Mouse (Mus musculus) forebrain, embryonic 11.5 days (tissue): Measurements from ENCODE around the gene Trim12c. TPM values are rescaled to one million over a fixed set of nuclear protein-coding genes. Genes with fewer than 3 reads are reported as not detected.
A peak's percentile ranks its signal among the peaks of the same experiment; 100 is the strongest.
"Not testable (repeated sequence)": the region's sequence is repeated elsewhere in the genome, so short reads cannot be mapped to it uniquely, and the experiment has no call there.

Experiments used
- ATAC-seq: fragments of 200-750 bp; cut with Nextera tagmentation; replicated peaks from 2 replicates; pipeline ENCODE4 v1.8.0; 2017; ENCODE audit warnings: moderate TSS enrichment; ENCODE audit not compliant: low FRiP score
- DNase-seq: peaks from one replicate; pipeline ENCODE4 v3.0.0-alpha.2; 2017; ENCODE audit warnings: low spot score
- H3K27ac ChIP-seq: fragments of 300-500 bp; sonication (generic); 2 replicates; pipeline ENCODE4 v1.5.1; 2014; ENCODE audit warnings: low read depth, low read length
- H3K27me3 ChIP-seq: fragments of 300-500 bp; sonication (generic); 2 replicates; pipeline ENCODE4 v1.6.1; 2014; ENCODE audit warnings: mild to moderate bottlenecking, low read length, mixed read lengths; ENCODE audit not compliant: control insufficient read depth, insufficient read depth
- H3K36me3 ChIP-seq: fragments of 300-500 bp; sonication (generic); 2 replicates; pipeline ENCODE4 v1.6.1; 2014; ENCODE audit warnings: mild to moderate bottlenecking, low read length, moderate library complexity, mixed read lengths; ENCODE audit not compliant: control insufficient read depth, insufficient read depth
- H3K4me1 ChIP-seq: fragments of 300-500 bp; sonication (generic); replicated peaks from 2 replicates; pipeline ENCODE4 v1.6.1; 2014; ENCODE audit warnings: low read length, mixed read lengths; ENCODE audit not compliant: control insufficient read depth, insufficient read depth
- H3K4me2 ChIP-seq: fragments of 300-500 bp; sonication (generic); 2 replicates; pipeline ENCODE4 v1.6.1; 2014; ENCODE audit warnings: low read depth, mild to moderate bottlenecking, low read length, moderate library complexity, mixed read lengths; ENCODE audit not compliant: severe bottlenecking
- H3K4me3 ChIP-seq: fragments of 300-500 bp; sonication (generic); 2 replicates; pipeline ENCODE4 v1.5.1; 2014; ENCODE audit warnings: low read depth, low read length
- H3K9ac ChIP-seq: fragments of 300-500 bp; sonication (generic); 2 replicates; pipeline ENCODE4 v1.6.1; 2014; ENCODE audit warnings: low read length
- H3K9me3 ChIP-seq: fragments of 300-500 bp; sonication (generic); 2 replicates; pipeline ENCODE4 v1.6.1; 2016; ENCODE audit warnings: low read length, mixed read lengths; ENCODE audit not compliant: control insufficient read depth
- WGBS: fragments of 180-500 bp; shearing (Covaris S2); extraction: QIAGEN DNeasy Blood & Tissue Kit; methylation state at CpG from one replicate; pipeline ENCODE4 v1.1.7; 2014; 5-methylcytosine and 5-hydroxymethylcytosine counted together
- polyA plus RNA-seq: library from polyadenylated mRNA; unstranded; fragments of >200 nt; fragmentation: Nextera tagmentation; extraction: Ambion mirVana; gene quantifications from 2 replicates; pipeline ENCODE4 v1.2.1, GENCODE M21; 2014

The Trim12c gene
- polyA plus RNA-seq = 0.69 and 0.75 TPM in 2 replicates

DNA sequence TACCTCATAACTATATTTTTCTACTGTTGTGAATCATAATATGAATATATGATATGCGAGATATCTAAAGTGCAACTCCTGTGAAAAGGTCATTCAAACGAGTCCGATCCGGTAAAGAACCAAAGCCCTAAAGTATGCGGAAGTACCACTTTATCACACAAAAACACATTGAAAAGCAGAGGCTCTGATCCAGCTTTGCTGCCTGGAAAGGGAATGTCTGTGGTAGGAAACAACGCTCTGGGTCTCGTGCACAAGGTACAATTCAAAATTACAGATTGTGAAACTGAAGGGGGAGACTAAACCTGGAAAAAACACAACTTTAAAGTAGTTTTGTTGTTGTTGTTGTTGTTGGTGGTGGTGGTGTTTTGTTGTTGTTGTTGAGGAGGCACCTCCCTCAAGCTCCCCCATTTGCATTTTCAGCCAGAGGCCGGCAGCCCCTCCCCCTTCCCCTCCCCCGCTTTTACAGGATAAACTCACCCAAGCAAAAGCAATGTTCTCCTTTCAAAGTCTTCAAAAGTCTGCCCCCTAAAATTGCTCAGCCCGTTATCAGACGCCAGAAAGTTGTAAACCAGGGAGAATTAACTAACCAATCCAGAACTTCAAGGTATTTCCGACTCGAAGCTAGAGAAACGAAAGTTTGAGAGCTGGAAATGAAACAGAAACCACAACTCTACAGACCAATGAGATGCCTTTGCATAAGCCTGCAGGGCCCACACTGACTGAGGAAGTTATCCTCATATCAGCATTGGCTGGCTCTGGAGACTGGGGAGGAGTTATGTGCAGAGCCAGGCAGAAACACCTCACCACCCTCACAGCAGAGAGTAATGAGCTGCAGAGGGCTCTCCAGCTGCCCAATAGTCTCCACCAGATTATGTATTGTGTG lies at the start of gene Trim12c:
Gene Trim12c (minus strand): TSS at position 646 of the 883 bp plus-strand sequence.
- no peak within 1 kb of the TSS; the same call in 1 of the 2 replicates for H3K9ac ChIP-seq

DNA sequence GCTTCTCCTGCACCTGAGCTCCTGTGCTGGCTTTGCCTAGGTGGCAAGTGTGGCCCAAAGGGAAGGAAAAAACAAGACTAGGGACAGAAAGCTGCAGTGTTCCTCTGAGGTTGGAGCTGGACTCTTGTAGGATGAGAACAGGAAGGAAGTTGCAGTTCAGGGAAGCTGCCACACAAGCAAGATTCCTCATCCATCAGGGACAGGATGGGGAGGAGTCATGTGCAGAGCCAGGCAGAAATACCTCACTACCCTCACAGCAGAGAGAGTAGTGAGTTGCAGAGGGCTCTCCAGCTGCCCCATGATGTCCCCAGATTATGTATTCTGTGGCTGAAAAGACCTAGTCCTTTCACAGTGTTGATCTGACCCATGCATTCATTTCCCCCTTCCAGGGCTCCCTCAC lies 48.0 kb upstream of the Trim12c start:
- Histone ChIP-seq H3K9ac (no peak overlapping the region), H3K9me3 (no peaks in the 10 kb centered on the region), H3K27ac (no peak overlapping the region), H3K27me3 (no peaks in the 10 kb centered on the region), H3K4me2 (no peak overlapping the region), H3K4me3 (no peak overlapping the region), H3K4me1 (no peaks in the 10 kb centered on the region), H3K36me3 (no peaks in the 10 kb centered on the region)
- no peak for DNase-seq
- ATAC-seq = no peak

More for the DNA sequence above, at the start of gene Trim12c:
- H3K4me2 ChIP-seq = peak within 1 kb of the TSS; percentile 45
- no peaks in the 10 kb centered on the region; the same call in 1 of the 2 replicates for H3K4me1 ChIP-seq
- H3K36me3 ChIP-seq = no peaks in the 10 kb centered on the region
- peak; percentile 97 for ATAC-seq
- WGBS = 10% methylated on average over 14 of the region's 14 CpGs
- no peaks in the 10 kb centered on the region for H3K9me3 ChIP-seq
- H3K4me3 ChIP-seq = peak within 1 kb of the TSS; percentile 25; the same call in 1 of the 2 replicates
- H3K27ac ChIP-seq = no peak within 1 kb of the TSS
- DNase-seq = peak; percentile 71
- H3K27me3 ChIP-seq = no peaks in the 10 kb centered on the region

DNA sequence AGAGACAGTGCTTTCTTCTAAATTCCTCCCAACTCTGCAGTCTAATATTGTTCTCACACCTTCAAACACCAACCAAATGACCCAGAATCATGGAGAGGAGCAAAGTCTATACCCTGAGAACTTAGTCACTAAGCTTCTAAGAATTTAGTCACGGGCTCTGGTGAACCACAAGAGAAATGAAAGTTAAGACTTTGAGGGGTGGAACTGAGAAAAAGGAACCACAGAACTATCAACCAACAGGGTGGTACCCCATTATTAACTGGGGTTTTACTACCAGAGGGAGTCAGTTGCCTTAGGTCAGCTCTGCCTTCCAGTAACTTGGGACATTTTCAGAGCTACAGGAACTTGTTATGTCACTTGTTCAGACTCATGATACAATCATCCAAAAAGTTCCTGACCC lies 47.5 kb upstream of the Trim12c start, which contains the start of gene Trim30c:
Gene Trim30c (minus strand): TSS at position 140 of the 400 bp plus-strand sequence.
- no peaks in the 10 kb centered on the region for H3K27me3 ChIP-seq
- 82% methylated on average over 1 of the region's 1 CpGs for WGBS
- H3K4me1 ChIP-seq = no peaks in the 10 kb centered on the region
- no peaks in the 10 kb centered on the region for H3K36me3 ChIP-seq
- H3K9me3 ChIP-seq = no peaks in the 10 kb centered on the region
- no peak within 1 kb of the TSS for H3K27ac ChIP-seq
- DNase-seq (no peak), ATAC-seq (no peak)
- no peak within 1 kb of the TSS for H3K4me3 ChIP-seq
- no peak within 1 kb of the TSS for H3K9ac ChIP-seq
- H3K4me2 ChIP-seq = no peak within 1 kb of the TSS

DNA sequence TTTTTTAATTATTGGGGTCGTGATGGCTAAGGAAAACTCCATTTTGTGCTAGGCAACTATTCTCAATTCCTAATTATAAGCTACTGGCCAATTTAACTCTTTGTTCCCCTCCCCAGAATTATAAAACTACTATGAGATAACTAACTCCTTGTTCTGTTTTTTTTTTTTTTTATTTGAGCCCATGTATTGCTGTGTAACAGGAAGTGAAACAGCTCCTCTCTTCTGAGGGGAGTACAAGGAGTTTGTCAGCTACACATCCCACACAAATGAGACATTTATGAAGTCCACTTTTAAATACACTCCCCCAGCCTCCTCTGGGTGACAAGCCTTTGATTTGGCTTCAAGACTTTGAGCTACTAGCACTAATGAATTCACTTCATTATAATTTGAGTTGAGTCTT lies 45.3 kb upstream of the Trim12c start:
- no peak overlapping the region for H3K9ac ChIP-seq
- no peaks in the 10 kb centered on the region for H3K4me1 ChIP-seq
- ATAC-seq = no peak
- DNase-seq = no peak
- no peak overlapping the region for H3K4me2 ChIP-seq
- no peaks in the 10 kb centered on the region for H3K36me3 ChIP-seq
- no peaks in the 10 kb centered on the region for H3K27me3 ChIP-seq
- 60% methylated on average over 1 of the region's 1 CpGs for WGBS
- no peak overlapping the region for H3K4me3 ChIP-seq
- H3K9me3 ChIP-seq = no peaks in the 10 kb centered on the region
- no peak overlapping the region for H3K27ac ChIP-seq

DNA sequence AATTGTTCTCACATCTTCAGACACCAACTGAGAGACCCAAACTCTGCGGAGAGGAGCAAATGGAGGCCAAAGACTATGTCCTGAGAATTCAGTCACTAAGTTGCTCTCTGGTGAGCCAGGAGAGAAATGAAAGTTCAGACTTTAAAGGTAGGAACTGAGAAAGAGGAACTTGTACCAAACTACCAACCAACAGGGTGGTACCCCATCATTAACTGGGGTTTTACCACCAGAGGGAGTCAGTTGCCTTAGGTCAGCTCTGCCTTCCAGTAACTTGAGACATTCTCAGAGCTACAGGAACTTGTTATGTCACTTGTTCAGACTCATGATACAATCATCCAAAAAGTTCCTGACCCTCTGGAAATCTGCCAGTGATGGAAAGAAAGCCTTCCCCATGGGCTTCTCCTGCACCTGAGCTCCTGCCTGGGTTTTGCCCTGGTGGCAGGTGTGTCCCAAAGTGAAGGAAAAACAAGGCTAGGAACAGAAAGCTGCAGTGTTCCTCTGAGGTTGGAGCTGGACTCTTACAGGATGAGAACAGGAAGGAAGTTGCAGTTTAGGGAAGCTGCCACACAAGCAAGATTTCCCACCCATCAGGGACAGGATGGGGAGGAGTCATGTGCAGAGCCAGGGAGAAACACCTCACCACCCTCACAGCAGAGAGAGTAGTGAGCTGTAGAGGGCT lies 16.7 kb upstream of the Trim12c start, which contains the start of gene Trim30b:
Gene Trim30b (minus strand): TSS at position 149 of the 679 bp plus-strand sequence.
- Histone ChIP-seq H3K4me3 (no peak within 1 kb of the TSS), H3K9me3 (no peaks in the 10 kb centered on the region), H3K4me2 (no peak within 1 kb of the TSS), H3K4me1 (no peaks in the 10 kb centered on the region), H3K36me3 (no peaks in the 10 kb centered on the region), H3K27ac (no peak within 1 kb of the TSS), H3K27me3 (no peaks in the 10 kb centered on the region), H3K9ac (no peak within 1 kb of the TSS)
- WGBS = 67% methylated on average over 1 of the region's 1 CpGs
- DNase-seq (no peak), ATAC-seq (no peak)

DNA sequence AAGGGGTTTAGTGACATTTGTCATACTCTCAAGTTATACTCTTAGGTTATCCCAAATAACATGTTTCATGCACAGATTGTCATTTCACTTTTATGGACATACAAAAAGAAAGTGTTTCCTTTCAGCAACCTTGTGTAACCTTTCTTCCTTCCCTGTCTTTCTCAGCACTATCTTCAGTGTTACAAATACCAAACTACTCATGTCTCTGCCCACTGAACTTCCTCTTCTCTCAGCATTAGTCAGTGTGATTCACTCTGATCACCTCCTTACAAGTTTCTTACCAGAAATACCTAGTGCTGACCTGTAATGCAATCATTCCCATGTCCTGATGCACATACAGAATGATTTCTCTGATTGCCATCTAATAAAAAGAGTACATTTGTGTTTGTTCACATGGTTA lies 13.2 kb upstream of the Trim12c start:
- Histone ChIP-seq H3K36me3 (no peaks in the 10 kb centered on the region), H3K9ac (no peak overlapping the region), H3K9me3 (no peaks in the 10 kb centered on the region), H3K4me1 (no peaks in the 10 kb centered on the region), H3K4me3 (no peak overlapping the region), H3K4me2 (no peak overlapping the region), H3K27me3 (no peaks in the 10 kb centered on the region), H3K27ac (no peak overlapping the region)
- DNase-seq (no peak), ATAC-seq (no peak)

DNA sequence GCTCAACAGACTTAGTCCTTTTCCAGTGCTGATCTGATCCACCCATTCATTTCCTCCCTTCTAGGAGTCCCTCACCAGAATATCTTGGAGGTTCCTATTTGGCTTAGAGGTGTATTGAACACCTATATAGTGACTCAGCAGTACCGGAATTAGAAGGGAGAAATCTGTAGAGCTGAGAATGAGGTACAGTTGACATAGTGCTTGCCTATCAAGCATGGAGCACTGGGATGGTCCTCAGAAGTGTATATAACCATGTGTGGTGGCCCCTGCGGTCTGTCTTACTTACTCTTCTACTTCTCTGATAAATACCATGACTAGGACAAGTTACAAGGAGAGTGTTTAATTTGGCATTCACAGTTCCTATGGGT lies 422 bp upstream of the Trim12c start:
- H3K4me2 ChIP-seq = no peak overlapping the region

DNA sequence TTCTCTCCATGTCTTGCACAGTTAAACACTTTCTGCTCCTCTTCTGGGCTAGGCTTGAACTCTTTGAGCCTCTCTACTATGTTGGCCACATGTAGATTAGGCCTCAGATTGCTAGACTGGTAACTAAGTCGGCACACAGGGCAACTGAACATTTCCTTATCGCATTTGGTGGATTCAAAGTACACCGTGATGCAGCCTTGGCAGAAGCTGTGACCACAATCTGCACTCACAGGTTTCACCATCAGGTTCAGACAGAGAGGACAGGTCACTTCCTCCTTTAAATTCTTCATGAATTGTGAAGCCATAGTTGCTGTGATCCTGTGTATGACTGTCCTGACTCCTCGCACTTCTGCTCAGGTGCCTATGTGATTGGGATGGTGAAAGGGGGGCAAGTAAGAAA lies 5.1 kb downstream of the Trim12c start:
- not testable (repeated sequence) for H3K27ac ChIP-seq, ATAC-seq, H3K36me3 ChIP-seq, DNase-seq, H3K27me3 ChIP-seq, H3K4me1 ChIP-seq, H3K9ac ChIP-seq, H3K4me2 ChIP-seq, H3K4me3 ChIP-seq, H3K9me3 ChIP-seq
- 91% methylated on average over 4 of the region's 4 CpGs for WGBS

More for the DNA sequence above, 422 bp upstream of the Trim12c start:
- WGBS = 75% methylated on average over 2 of the region's 2 CpGs
- Histone ChIP-seq H3K4me3 (no peak overlapping the region), H3K9me3 (no peaks in the 10 kb centered on the region), H3K4me1 (no peaks in the 10 kb centered on the region; the same call in 1 of the 2 replicates), H3K27me3 (no peaks in the 10 kb centered on the region), H3K27ac (no peak overlapping the region), H3K36me3 (no peaks in the 10 kb centered on the region), H3K9ac (no peak overlapping the region)
- ATAC-seq (no peak), DNase-seq (no peak)
